Mouse (Mus musculus): Measurements from ENCODE around the gene Tmem165. TPM values are rescaled to one million over a fixed set of nuclear protein-coding genes. Genes with fewer than 3 reads are reported as not detected.

The Tmem165 gene
- 88.0 and 101 TPM in 2 replicates for polyA plus RNA-seq (2014; fragmentation: Nextera tagmentation; extraction: Ambion mirVana)

DNA sequence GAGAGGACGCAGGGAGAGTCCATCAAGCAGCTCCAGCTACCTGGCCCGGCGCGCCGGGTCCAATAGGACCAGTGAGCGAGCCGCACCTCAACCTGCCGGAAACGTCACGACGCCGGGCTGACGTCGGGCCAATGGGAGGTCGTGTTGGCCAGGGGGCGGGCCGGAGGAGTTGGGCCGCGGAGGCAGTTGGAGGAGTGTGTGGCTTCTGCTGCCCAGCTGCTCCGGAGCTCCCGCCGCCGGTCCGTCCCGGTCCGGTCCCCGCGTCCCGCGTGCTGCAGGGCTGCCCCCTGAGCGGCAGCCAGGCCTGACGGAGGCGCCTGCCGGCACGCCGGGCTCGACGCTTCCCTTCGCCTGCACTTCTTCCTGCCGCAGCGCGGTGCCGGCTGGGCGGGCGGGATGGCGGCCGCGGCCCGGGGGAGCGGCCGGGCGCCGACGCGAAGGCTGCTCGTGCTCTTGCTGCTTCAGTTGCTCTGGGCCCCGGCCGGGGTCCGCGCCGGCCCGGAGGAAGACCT is at the start of gene Tmem165:
Gene Tmem165 (plus strand): TSS at position 131 of the 512 bp plus-strand sequence.
- WGBS = under 1% methylated on average over 48 of the region's 62 CpGs
- peak; percentile 97 for ATAC-seq (ENCODE audit: insufficient read depth, low FRiP score, low TSS enrichment)
- Histone ChIP-seq H3K27me3 (ENCODE audit: control insufficient read depth, insufficient read depth, low read length) (no peaks in the 10 kb centered on the region), H3K4me3 (ENCODE audit: low read depth, low read length) (peak within 1 kb of the TSS; percentile 93), H3K9ac (ENCODE audit: low read length) (peak within 1 kb of the TSS; percentile 96), H3K4me2 (ENCODE audit: low read depth) (peak within 1 kb of the TSS; percentile 67), H3K36me3 (ENCODE audit: control insufficient read depth, insufficient read depth, low read length) (no peaks in the 10 kb centered on the region), H3K9me3 (ENCODE audit: control insufficient read depth, low read length) (no peaks in the 10 kb centered on the region), H3K27ac (ENCODE audit: low read depth, low read length) (peak within 1 kb of the TSS; percentile 96), H3K4me1 (ENCODE audit: control insufficient read depth, insufficient read depth, low read length) (peaks cover 14% of the 10 kb centered on the region)
- peak; percentile 94 for DNase-seq (ENCODE audit: low spot score)

DNA sequence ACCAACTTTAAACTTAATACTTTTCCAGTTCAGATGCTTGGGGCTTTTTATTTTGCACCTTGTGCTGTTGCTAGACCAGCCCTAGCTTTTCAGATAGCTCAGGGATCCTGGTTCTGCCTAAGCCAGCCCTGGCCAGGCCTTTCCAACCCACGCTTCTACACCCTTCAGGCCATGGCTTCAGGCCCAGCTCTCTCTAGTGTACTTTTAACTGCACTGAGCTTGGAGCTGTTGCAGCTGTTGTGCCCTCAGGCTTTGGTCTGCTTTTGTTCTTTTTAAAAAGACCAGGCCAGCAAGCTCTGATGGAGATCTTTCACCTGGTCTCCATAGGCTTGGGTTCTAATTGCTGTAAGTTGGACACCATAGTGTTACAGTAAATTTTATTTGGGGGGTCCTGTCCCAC is 48.0 kb upstream of the Tmem165 start:
- H3K9me3 ChIP-seq (ENCODE audit: control insufficient read depth, low read length) = no peaks in the 10 kb centered on the region
- WGBS = 84% methylated on average over 1 of the region's 1 CpGs
- DNase-seq (ENCODE audit: low spot score) (no peak), ATAC-seq (ENCODE audit: insufficient read depth, low FRiP score, low TSS enrichment) (no peak)
- no peak overlapping the region for H3K4me3 ChIP-seq (ENCODE audit: low read depth, low read length)
- peaks cover 3% of the 10 kb centered on the region; the same call in 1 of the 2 replicates for H3K4me1 ChIP-seq (ENCODE audit: control insufficient read depth, insufficient read depth, low read length)
- H3K27ac ChIP-seq (ENCODE audit: low read depth, low read length) = no peak overlapping the region
- H3K36me3 ChIP-seq (ENCODE audit: control insufficient read depth, insufficient read depth, low read length) = no peaks in the 10 kb centered on the region
- H3K4me2 ChIP-seq (ENCODE audit: low read depth) = no peak overlapping the region
- H3K27me3 ChIP-seq (ENCODE audit: control insufficient read depth, insufficient read depth, low read length) = no peaks in the 10 kb centered on the region
- no peak overlapping the region for H3K9ac ChIP-seq (ENCODE audit: low read length)

DNA sequence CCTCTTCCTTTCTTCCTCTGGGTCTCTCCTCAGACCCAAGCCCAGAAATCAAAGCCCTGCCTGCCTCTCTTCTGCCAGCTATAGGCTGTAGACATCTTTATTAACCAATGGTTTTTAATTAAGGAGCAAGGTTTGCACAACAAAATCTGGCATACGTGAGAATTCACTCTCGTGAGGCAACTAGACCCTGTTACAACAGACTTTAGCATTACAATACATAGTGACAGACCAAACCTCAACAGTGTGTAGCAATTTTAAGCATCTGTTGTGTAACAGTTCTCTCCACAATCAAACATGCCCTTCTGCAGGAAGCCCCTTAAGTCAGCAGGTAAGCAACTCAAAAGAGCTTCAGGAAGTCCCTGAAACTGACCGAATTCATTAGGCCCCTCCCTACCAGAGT is 47.4 kb upstream of the Tmem165 start:
- Histone ChIP-seq H3K36me3 (ENCODE audit: control insufficient read depth, insufficient read depth, low read length) (no peaks in the 10 kb centered on the region), H3K9me3 (ENCODE audit: control insufficient read depth, low read length) (no peaks in the 10 kb centered on the region), H3K27me3 (ENCODE audit: control insufficient read depth, insufficient read depth, low read length) (no peaks in the 10 kb centered on the region), H3K4me1 (ENCODE audit: control insufficient read depth, insufficient read depth, low read length) (peaks cover 3% of the 10 kb centered on the region; the same call in 1 of the 2 replicates), H3K4me2 (ENCODE audit: low read depth) (no peak overlapping the region), H3K4me3 (ENCODE audit: low read depth, low read length) (no peak overlapping the region), H3K27ac (ENCODE audit: low read depth, low read length) (no peak overlapping the region), H3K9ac (ENCODE audit: low read length) (no peak overlapping the region)
- DNase-seq (ENCODE audit: low spot score) (no peak), ATAC-seq (ENCODE audit: insufficient read depth, low FRiP score, low TSS enrichment) (no peak)
- 90% methylated on average over 3 of the region's 3 CpGs for WGBS

DNA sequence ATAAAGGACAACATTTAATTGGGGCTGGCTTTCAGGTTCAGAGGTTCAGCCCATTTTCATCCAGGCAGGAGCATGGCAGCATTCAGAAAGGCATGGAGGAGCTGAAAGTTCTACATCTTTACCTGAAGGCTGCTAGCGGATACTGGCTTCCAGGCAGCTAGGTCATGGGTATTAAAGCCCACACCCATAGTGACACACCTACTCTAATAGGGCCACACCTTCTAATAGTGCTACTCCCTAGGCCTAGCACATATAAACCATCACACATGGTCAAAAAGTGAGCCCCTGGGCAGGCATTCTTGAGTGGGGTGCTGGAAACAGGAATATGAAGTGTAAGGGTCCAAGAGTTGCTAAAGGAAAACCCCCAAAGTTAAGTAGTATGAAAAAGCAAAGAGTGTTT is 46.1 kb upstream of the Tmem165 start:
- H3K27me3 ChIP-seq (ENCODE audit: control insufficient read depth, insufficient read depth, low read length) = no peaks in the 10 kb centered on the region
- no peak for ATAC-seq (ENCODE audit: insufficient read depth, low FRiP score, low TSS enrichment)
- H3K4me1 ChIP-seq (ENCODE audit: control insufficient read depth, insufficient read depth, low read length) = peaks cover 3% of the 10 kb centered on the region; the same call in 1 of the 2 replicates
- H3K9me3 ChIP-seq (ENCODE audit: control insufficient read depth, low read length) = no peaks in the 10 kb centered on the region
- WGBS = 96% methylated on average over 1 of the region's 1 CpGs
- H3K9ac ChIP-seq (ENCODE audit: low read length) = no peak overlapping the region
- H3K4me2 ChIP-seq (ENCODE audit: low read depth) = no peak overlapping the region
- no peaks in the 10 kb centered on the region for H3K36me3 ChIP-seq (ENCODE audit: control insufficient read depth, insufficient read depth, low read length)
- no peak for DNase-seq (ENCODE audit: low spot score)
- no peak overlapping the region for H3K4me3 ChIP-seq (ENCODE audit: low read depth, low read length)
- no peak overlapping the region for H3K27ac ChIP-seq (ENCODE audit: low read depth, low read length)

DNA sequence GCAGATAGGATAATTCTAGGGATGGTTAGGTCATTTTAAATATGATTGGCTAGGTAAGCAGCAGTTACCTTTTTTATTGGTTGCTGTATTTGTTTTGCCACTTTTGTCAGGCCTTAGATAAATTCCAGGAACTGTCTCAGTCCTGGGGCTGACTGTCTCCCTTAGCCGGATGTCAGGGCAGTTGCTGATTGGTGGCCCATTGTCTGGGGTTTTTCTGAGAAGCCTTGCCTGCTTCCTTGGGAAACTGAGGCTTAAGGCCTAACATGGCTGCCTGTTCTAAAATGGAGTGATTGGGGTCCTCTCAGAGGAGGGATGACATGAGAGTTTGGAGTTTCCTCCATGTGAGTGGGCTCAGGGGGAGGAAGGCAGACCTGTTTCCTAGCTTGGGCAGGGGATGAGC is 45.6 kb upstream of the Tmem165 start:
- Histone ChIP-seq H3K9ac (ENCODE audit: low read length) (no peak overlapping the region), H3K36me3 (ENCODE audit: control insufficient read depth, insufficient read depth, low read length) (no peaks in the 10 kb centered on the region), H3K4me3 (ENCODE audit: low read depth, low read length) (no peak overlapping the region), H3K9me3 (ENCODE audit: control insufficient read depth, low read length) (no peaks in the 10 kb centered on the region), H3K27me3 (ENCODE audit: control insufficient read depth, insufficient read depth, low read length) (no peaks in the 10 kb centered on the region), H3K4me2 (ENCODE audit: low read depth) (no peak overlapping the region), H3K4me1 (ENCODE audit: control insufficient read depth, insufficient read depth, low read length) (peaks cover 3% of the 10 kb centered on the region; the same call in 1 of the 2 replicates), H3K27ac (ENCODE audit: low read depth, low read length) (no peak overlapping the region)
- WGBS = 62% methylated on average over 1 of the region's 1 CpGs
- ATAC-seq (ENCODE audit: insufficient read depth, low FRiP score, low TSS enrichment) = no peak
- no peak for DNase-seq (ENCODE audit: low spot score)

DNA sequence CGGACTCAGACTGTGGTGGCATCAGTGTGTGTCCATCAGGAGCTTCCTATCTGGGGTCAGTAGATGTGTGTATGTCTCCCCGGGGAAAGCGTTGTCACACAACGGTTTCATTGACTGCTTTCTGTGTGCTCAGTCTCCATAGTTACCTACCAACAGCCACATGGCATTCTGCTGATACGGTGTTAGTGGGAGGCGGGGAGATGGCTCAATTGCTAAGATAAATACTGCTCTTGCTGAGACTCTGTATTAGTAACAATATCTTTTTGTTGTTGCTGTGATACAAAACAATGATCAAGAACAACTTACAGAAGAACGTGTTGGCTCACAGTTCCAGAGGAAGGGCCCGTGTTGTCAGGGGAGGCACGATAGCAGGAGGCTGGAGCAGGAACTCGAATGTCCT is 45.2 kb upstream of the Tmem165 start:
- WGBS = 44% methylated on average over 10 of the region's 10 CpGs
- no peak for ATAC-seq (ENCODE audit: insufficient read depth, low FRiP score, low TSS enrichment)
- Histone ChIP-seq H3K36me3 (ENCODE audit: control insufficient read depth, insufficient read depth, low read length) (no peaks in the 10 kb centered on the region), H3K4me3 (ENCODE audit: low read depth, low read length) (no peak overlapping the region), H3K9me3 (ENCODE audit: control insufficient read depth, low read length) (no peaks in the 10 kb centered on the region), H3K4me2 (ENCODE audit: low read depth) (no peak overlapping the region), H3K9ac (ENCODE audit: low read length) (no peak overlapping the region), H3K27ac (ENCODE audit: low read depth, low read length) (no peak overlapping the region), H3K27me3 (ENCODE audit: control insufficient read depth, insufficient read depth, low read length) (no peaks in the 10 kb centered on the region), H3K4me1 (ENCODE audit: control insufficient read depth, insufficient read depth, low read length) (peaks cover 3% of the 10 kb centered on the region; the same call in 1 of the 2 replicates)
- DNase-seq (ENCODE audit: low spot score) = peak; percentile 37

DNA sequence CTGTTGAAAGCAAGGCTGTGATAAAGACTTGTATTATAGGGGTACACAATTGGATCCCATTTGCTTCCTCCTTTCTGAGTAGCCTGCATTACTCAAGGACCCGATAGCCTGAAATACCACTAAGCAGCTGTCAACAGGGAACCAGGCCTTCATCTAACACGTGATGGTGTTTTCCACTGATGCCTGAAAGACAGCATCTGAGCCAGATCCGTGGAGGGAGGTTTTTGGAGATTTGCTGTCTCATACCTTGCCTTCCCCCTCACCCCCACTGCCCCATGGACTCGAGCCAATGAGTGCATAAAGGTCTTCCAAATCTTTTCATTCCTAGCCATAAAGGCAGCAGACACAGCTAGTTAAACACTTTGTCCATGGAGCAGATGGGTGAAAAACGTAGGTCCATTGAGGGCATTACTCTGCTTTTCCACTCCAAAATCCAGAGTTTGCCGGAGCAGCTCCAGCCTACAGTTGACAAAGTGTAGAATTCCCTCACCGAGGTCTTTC is 44.5 kb upstream of the Tmem165 start:
- DNase-seq (ENCODE audit: low spot score) (peak; percentile 22), ATAC-seq (ENCODE audit: insufficient read depth, low FRiP score, low TSS enrichment) (no peak)
- Histone ChIP-seq H3K9me3 (ENCODE audit: control insufficient read depth, low read length) (no peaks in the 10 kb centered on the region), H3K27me3 (ENCODE audit: control insufficient read depth, insufficient read depth, low read length) (no peaks in the 10 kb centered on the region), H3K9ac (ENCODE audit: low read length) (no peak overlapping the region), H3K4me3 (ENCODE audit: low read depth, low read length) (no peak overlapping the region), H3K27ac (ENCODE audit: low read depth, low read length) (no peak overlapping the region), H3K36me3 (ENCODE audit: control insufficient read depth, insufficient read depth, low read length) (no peaks in the 10 kb centered on the region), H3K4me1 (ENCODE audit: control insufficient read depth, insufficient read depth, low read length) (peaks cover 3% of the 10 kb centered on the region; the same call in 1 of the 2 replicates), H3K4me2 (ENCODE audit: low read depth) (peak overlapping the region; percentile 63; the same call in 1 of the 2 replicates)
- 49% methylated on average over 7 of the region's 7 CpGs for WGBS

DNA sequence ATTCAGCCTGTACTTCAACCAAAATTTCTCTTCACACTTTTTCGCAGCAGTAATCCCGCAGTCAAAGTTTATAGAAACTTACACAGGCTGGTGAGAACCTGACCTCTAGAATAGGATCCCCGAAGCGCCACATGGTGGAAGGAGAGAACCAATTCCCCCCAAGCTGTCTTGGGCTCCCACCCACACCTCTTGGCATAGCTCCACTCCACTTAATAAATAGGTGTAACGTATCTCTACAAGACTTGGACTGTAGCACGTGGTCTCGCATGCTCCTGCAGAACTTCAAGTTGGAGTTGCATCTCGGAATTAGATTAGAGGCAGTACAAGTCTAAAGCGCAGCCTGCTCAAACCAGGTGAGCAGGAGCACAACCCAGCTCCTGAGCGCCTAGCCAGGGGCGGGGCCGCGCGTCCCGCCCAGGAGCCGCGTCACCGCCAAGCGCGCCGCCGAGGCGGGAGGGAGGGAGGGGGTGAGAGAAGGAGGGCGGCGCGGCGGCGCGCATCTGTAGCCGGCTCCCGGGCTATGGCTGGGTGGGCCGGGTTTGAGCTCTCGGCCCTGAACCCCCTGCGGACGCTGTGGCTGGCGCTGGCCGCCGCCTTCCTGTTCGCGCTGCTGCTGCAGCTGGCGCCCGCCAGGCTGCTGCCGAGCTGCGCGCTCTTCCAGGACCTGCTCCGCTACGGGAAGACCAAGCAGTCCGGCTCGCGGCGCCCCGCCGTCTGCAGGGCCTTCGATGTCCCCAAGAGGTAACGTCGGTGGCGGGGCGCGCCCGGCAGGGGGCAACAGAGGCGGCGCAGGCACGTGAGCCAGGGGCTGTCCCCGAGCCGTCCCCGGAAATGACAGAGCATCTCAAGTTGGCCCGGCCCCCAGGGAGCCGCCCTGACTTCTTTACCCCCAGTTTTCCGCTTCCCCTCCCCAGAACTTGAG is 43.6 kb upstream of the Tmem165 start, which contains the start of gene Srd5a3:
Gene Srd5a3 (plus strand): TSS at position 464 of the 922 bp plus-strand sequence.
- Histone ChIP-seq H3K9me3 (ENCODE audit: control insufficient read depth, low read length) (no peaks in the 10 kb centered on the region), H3K9ac (ENCODE audit: low read length) (peak within 1 kb of the TSS; percentile 92), H3K4me3 (ENCODE audit: low read depth, low read length) (peak within 1 kb of the TSS; percentile 67), H3K4me2 (ENCODE audit: low read depth) (peak within 1 kb of the TSS; percentile 63), H3K27me3 (ENCODE audit: control insufficient read depth, insufficient read depth, low read length) (no peaks in the 10 kb centered on the region), H3K27ac (ENCODE audit: low read depth, low read length) (peak within 1 kb of the TSS; percentile 93), H3K4me1 (ENCODE audit: control insufficient read depth, insufficient read depth, low read length) (peaks cover 3% of the 10 kb centered on the region; the same call in 1 of the 2 replicates), H3K36me3 (ENCODE audit: control insufficient read depth, insufficient read depth, low read length) (no peaks in the 10 kb centered on the region)
- DNase-seq (ENCODE audit: low spot score) (peak; percentile 95), ATAC-seq (ENCODE audit: insufficient read depth, low FRiP score, low TSS enrichment) (peak; percentile 95)
- 2% methylated on average over 59 of the region's 69 CpGs for WGBS

Data from neural tube, embryonic 11.5 days (tissue).